Mouse (Mus musculus) E14TG2a.4 (cell line): Measurements from ENCODE around the gene Mycn.

Source experiments
- CTCF ChIP-seq: conservative IDR thresholded peaks from 2 replicates; pipeline ENCODE4 v1.5.1; 2014; ENCODE audit warnings: low read length
- POU5F1 ChIP-seq: IDR thresholded peaks from 2 replicates; pipeline ENCODE4 v1.6.1; 2014; ENCODE audit warnings: low read length, borderline replicate concordance

DNA sequence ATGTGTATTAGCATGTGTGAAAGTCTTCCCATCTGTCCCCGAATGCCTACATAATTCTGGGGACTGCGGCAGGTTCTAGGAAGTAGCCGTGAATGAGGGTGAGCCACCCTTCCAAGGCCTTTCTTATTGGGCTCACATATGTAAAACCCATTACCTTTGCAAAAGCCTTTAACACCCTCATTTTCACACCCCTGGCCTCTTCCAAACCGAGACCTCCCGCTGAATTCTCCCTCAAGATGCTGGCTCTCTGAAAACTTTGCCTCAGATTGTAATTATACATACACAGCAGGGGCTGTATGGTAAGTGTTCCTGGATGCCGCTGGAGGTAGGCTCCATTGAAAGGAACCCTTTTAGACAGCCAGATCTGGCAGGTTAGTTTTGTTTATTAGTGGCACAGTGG, 1.6 kb upstream of the Mycn start:
- TF ChIP-seq CTCF, result no peak
- peak; percentile 5; the same call in 1 of the 2 replicates for TF ChIP-seq POU5F1
